Mouse (Mus musculus): ENCODE results near the gene Ugt2b36.
"Not testable (repeated sequence)": the region's sequence is repeated elsewhere in the genome, so short reads cannot be mapped to it uniquely, and the experiment has no call there.

- TF ChIP-seq EP300, CTCF (IDR thresholded peaks at IDR 0.05; ENCODE audit: low read depth): not testable (repeated sequence)
Measured at GRCm38 (mm10) chr5:87140196-87140595, 47.8 kb upstream of the Ugt2b36 start, which contains the start of gene Ugt2b5.
